Mouse (Mus musculus): ENCODE results near the gene Hist2h2ab.

DNA sequence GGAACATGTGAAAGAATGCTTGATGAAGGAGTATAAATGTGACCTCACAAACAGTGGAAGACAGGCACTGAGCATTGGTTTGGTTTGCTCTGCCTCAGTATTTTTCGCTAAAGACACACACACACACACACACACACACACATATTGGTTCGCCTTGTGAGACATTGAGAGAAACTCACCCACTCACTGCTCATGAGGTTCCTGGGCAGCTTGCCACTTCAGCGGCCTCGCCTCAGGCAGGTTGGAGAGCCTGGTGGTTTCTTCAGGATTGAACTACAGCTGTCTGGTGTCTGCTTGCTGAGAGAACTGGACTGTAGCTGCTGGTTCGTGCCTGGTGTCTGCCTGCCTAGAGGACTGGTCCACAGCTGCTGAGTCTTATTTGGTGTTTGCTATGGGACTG lies 40.6 kb downstream of the Hist2h2ab start:
- TF ChIP-seq CTCF (IDR thresholded peaks at IDR 0.05; ENCODE audit: low read depth), result no peak
- TF ChIP-seq EP300 (IDR thresholded peaks at IDR 0.05; ENCODE audit: low read depth), result no peak
